Mouse (Mus musculus) intestine, embryonic 16.5 days (tissue): ENCODE measurements around the gene Ppfibp2. TPM values are rescaled to one million over a fixed set of nuclear protein-coding genes. Genes with fewer than 3 reads are reported as not detected.

Source experiments
- ATAC-seq: fragments of 200-750 bp; cut with Nextera tagmentation; 2 replicates; pipeline ENCODE4 v1.8.0; 2017; ENCODE audit warnings: moderate TSS enrichment, moderate library complexity
- H3K27ac ChIP-seq: fragments of 300-500 bp; sonication (generic); 2 replicates; pipeline ENCODE4 v1.5.1; 2014; ENCODE audit warnings: mild to moderate bottlenecking, low read length
- H3K27me3 ChIP-seq: fragments of 300-500 bp; sonication (generic); replicated peaks from 2 replicates; pipeline ENCODE4 v1.6.1; 2014; ENCODE audit warnings: low read length, control low read depth, mixed read lengths; ENCODE audit not compliant: control insufficient read depth, insufficient read depth
- H3K36me3 ChIP-seq: fragments of 300-500 bp; sonication (generic); 2 replicates; pipeline ENCODE4 v1.6.1; 2014; ENCODE audit warnings: low read length, control low read depth; ENCODE audit not compliant: control insufficient read depth, insufficient read depth
- H3K4me1 ChIP-seq: fragments of 300-500 bp; sonication (generic); 2 replicates; pipeline ENCODE4 v1.6.1; 2014; ENCODE audit warnings: low read length, control low read depth, mixed read lengths; ENCODE audit not compliant: control insufficient read depth, insufficient read depth
- H3K4me2 ChIP-seq: fragments of 300-500 bp; sonication (generic); 2 replicates; pipeline ENCODE4 v1.6.1; 2014; ENCODE audit warnings: low read depth, low read length, control low read depth
- H3K4me3 ChIP-seq: fragments of 300-500 bp; sonication (generic); 2 replicates; pipeline ENCODE4 v1.5.1; 2014; ENCODE audit warnings: mild to moderate bottlenecking, low read length
- H3K9ac ChIP-seq: fragments of 300-500 bp; sonication (generic); 2 replicates; pipeline ENCODE4 v1.6.1; 2014; ENCODE audit warnings: low read depth, low read length
- H3K9me3 ChIP-seq: fragments of 300-500 bp; sonication (generic); 2 replicates; pipeline ENCODE4 v1.6.1; 2016; ENCODE audit warnings: low read length, control low read depth; ENCODE audit not compliant: control insufficient read depth
- WGBS: fragments of 180-500 bp; shearing (Covaris S2); extraction: QIAGEN DNeasy Blood & Tissue Kit; methylation state at CpG from one replicate; pipeline ENCODE4 v1.1.7; 2014; 5-methylcytosine and 5-hydroxymethylcytosine counted together
- polyA plus RNA-seq: library from polyadenylated mRNA; unstranded; fragments of >200 nt; fragmentation: Nextera tagmentation; extraction: Ambion mirVana; gene quantifications from 2 replicates; pipeline ENCODE4 v1.2.1, GENCODE M21; 2015

Gene Ppfibp2
- polyA plus RNA-seq, 1 experiment from 2014 or later = 13.7 TPM

- WGBS = 25% methylated on average over 8 of the region's 8 CpGs
- H3K9me3 ChIP-seq = no peaks in the 10 kb centered on the region
- peak overlapping the region; percentile 52 for H3K4me3 ChIP-seq
- ATAC-seq = peak; percentile 88
- peak overlapping the region; percentile 72 for H3K9ac ChIP-seq
- peaks cover 37% of the 10 kb centered on the region for H3K4me1 ChIP-seq
- H3K27me3 ChIP-seq = no peaks in the 10 kb centered on the region
- peak overlapping the region; percentile 67 for H3K4me2 ChIP-seq
- H3K27ac ChIP-seq = peak overlapping the region; percentile 98
- H3K36me3 ChIP-seq = no peaks in the 10 kb centered on the region
Observed at GRCm38 (mm10) chr7:107664063-107665056, 69.4 kb downstream of the Ppfibp2 start.

DNA sequence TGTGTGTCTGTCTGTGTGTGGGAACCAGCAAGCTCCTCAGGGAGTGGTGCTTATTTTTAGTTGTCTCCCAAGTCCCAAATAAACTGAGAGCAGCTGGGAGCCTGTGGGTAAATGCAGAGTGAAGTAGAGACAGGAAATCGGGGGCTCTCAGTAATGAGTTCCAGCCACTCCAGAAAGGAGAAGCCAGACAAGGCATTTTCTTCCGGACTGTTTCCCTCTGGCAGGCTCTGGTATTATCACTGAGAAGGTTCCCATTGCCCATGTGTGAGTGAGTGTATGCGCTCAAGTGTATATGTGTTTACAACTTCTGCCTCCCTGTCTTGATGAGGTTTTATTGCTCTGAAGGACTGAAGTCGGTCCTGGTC is 70.2 kb downstream of the Ppfibp2 start:
- Histone ChIP-seq H3K9me3 (no peaks in the 10 kb centered on the region), H3K4me2 (peak overlapping the region; percentile 67), H3K4me3 (peak overlapping the region; percentile 52), H3K9ac (peak overlapping the region; percentile 72), H3K27me3 (no peaks in the 10 kb centered on the region), H3K27ac (peak overlapping the region; percentile 98), H3K4me1 (peaks cover 37% of the 10 kb centered on the region), H3K36me3 (no peaks in the 10 kb centered on the region)
- peak; percentile 6; the same call in 1 of the 2 replicates for ATAC-seq
- 9% methylated on average over 4 of the region's 4 CpGs for WGBS

DNA sequence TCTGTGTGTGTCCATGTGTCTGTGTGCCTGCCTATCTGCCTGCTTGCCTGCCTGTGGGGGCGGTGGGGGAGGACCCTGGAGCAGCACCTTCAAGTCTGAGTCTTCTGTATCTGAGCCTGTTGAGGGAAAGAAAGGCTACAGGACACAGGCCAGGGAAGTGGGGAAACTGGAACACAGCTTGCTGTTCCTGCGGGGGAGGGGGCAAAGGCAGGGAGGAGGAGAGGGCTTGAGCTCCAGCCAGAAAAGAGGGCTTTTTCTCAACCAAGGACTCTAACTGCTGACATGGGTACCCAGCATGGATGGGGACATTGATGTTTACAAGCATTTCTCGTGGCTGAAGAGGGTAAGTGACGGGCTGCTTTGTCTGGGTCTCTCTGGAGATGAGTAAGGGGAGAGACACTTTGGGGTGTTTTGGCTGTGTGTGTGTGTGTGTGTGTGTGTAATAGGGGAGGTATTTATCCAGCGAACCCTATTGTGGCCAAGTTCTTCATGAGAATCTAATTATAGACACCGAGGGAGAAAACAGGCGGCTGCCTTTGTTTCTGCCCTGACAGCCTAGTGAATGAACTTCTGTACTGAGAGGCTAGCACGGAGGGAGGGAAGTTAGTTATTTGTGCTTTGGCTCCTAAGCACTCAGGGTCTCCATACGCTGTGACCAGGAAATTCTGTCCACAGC is 70.7 kb downstream of the Ppfibp2 start:
- peak overlapping the region; percentile 67 for H3K4me2 ChIP-seq
- H3K9ac ChIP-seq = peak overlapping the region; percentile 72
- H3K27me3 ChIP-seq = no peaks in the 10 kb centered on the region
- peak; percentile 6 for ATAC-seq
- H3K36me3 ChIP-seq = no peaks in the 10 kb centered on the region
- H3K4me3 ChIP-seq = peak overlapping the region; percentile 52
- H3K9me3 ChIP-seq = no peaks in the 10 kb centered on the region
- peak overlapping the region; percentile 98 for H3K27ac ChIP-seq
- WGBS = 18% methylated on average over 9 of the region's 9 CpGs
- H3K4me1 ChIP-seq = peaks cover 37% of the 10 kb centered on the region

- no peaks in the 10 kb centered on the region for H3K36me3 ChIP-seq
- ATAC-seq = peak; percentile 1; the same call in 1 of the 2 replicates
- peak overlapping the region; percentile 98 for H3K27ac ChIP-seq
- H3K4me3 ChIP-seq = peak overlapping the region; percentile 52
- H3K9ac ChIP-seq = peak overlapping the region; percentile 72
- H3K4me2 ChIP-seq = peak overlapping the region; percentile 67
- no peaks in the 10 kb centered on the region for H3K27me3 ChIP-seq
- no peaks in the 10 kb centered on the region for H3K9me3 ChIP-seq
- WGBS = 24% methylated on average over 13 of the region's 13 CpGs
- H3K4me1 ChIP-seq = peaks cover 37% of the 10 kb centered on the region
Observed at GRCm38 (mm10) chr7:107666262-107666902, 71.4 kb downstream of the Ppfibp2 start.

- no peaks in the 10 kb centered on the region for H3K36me3 ChIP-seq
- no peak overlapping the region for H3K4me3 ChIP-seq
- 80% methylated on average over 5 of the region's 5 CpGs for WGBS
- no peak overlapping the region for H3K4me2 ChIP-seq
- no peak overlapping the region for H3K27ac ChIP-seq
- H3K27me3 ChIP-seq = no peaks in the 10 kb centered on the region
- ATAC-seq = no peak
- no peak overlapping the region for H3K9ac ChIP-seq
- no peaks in the 10 kb centered on the region for H3K9me3 ChIP-seq
- peaks cover 26% of the 10 kb centered on the region for H3K4me1 ChIP-seq
Observed at GRCm38 (mm10) chr7:107668514-107668913, 73.5 kb downstream of the Ppfibp2 start.

DNA sequence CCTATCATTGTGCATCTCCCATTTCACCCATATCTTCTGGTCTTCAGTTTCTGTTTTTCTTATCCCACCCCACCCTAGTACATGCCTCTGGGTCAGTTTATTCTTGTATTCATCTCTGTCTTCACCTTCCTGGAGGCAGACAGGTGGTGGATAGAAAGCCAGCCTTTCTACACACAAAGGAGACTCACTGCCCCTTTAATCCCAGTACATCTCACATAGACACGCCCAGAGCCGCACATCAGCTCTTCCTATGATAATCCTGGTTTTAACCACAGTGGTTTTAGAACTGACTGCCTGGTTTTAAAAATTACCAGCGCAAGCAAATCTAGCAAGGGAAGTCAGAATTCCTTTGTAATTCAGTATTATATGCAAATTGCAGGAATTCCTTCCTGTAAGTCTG is 80.2 kb downstream of the Ppfibp2 start:
- no peaks in the 10 kb centered on the region for H3K9me3 ChIP-seq
- no peak overlapping the region for H3K4me3 ChIP-seq
- H3K36me3 ChIP-seq = no peaks in the 10 kb centered on the region
- peaks cover 10% of the 10 kb centered on the region for H3K4me1 ChIP-seq
- H3K27me3 ChIP-seq = no peaks in the 10 kb centered on the region
- 69% methylated on average over 3 of the region's 3 CpGs for WGBS
- H3K9ac ChIP-seq = no peak overlapping the region
- peak; percentile 17; the same call in 1 of the 2 replicates for ATAC-seq
- H3K4me2 ChIP-seq = no peak overlapping the region
- H3K27ac ChIP-seq = no peak overlapping the region

DNA sequence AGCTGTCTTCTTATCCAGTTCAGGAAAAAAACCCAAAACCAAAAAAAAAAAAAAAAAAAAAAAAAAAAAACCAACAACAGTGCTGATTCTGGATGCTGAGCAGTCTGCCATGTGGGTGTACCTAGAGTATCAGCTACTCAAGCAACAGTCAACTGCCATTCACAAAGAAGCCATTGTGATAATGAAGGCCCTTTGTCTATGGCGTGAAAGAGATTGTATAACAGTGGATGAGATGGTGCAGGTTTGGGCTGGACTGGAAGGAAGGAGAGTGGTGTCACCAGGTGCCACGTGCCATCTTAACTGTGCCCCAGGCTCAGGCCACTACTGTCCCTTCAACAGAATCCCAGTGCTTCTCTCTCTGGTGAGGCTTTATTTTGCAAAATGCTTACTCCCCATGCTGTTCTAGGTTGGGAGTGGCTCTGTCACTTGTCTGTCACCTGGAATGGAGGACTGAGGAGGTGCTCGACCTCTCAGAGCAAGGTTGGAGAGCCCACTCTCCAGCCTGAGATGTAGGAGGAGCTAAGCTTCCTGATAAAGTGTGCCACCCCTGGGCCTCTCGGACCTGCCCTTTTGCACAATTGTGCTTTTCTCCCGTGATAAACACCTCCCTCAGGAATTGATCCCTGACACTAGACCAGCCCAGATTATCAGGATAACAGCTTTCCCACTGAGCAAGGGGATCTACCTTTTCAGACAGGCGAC is 85.3 kb downstream of the Ppfibp2 start:
- Histone ChIP-seq H3K4me3 (no peak overlapping the region), H3K27ac (no peak overlapping the region), H3K4me2 (no peak overlapping the region), H3K27me3 (no peaks in the 10 kb centered on the region), H3K36me3 (no peaks in the 10 kb centered on the region), H3K4me1 (peaks cover 12% of the 10 kb centered on the region; the same call in 1 of the 2 replicates), H3K9ac (no peak overlapping the region), H3K9me3 (no peaks in the 10 kb centered on the region)
- ATAC-seq = peak; percentile 77
- WGBS = 41% methylated on average over 6 of the region's 6 CpGs

- Histone ChIP-seq H3K4me3 (no peak overlapping the region), H3K4me2 (no peak overlapping the region), H3K36me3 (no peaks in the 10 kb centered on the region), H3K27ac (no peak overlapping the region), H3K9me3 (no peaks in the 10 kb centered on the region), H3K27me3 (no peaks in the 10 kb centered on the region), H3K9ac (no peak overlapping the region), H3K4me1 (peaks cover 12% of the 10 kb centered on the region; the same call in 1 of the 2 replicates)
- 49% methylated on average over 2 of the region's 2 CpGs for WGBS
- peak; percentile 22; the same call in 1 of the 2 replicates for ATAC-seq
Observed at GRCm38 (mm10) chr7:107681306-107681705, 86.3 kb downstream of the Ppfibp2 start.
